Mouse (Mus musculus): ENCODE data around the gene Gm35134. TPM values are rescaled to one million over a fixed set of nuclear protein-coding genes. Genes with fewer than 3 reads are reported as not detected.

Gm35134 gene
- polyA plus RNA-seq (2014; fragmentation: Illumina TruSeq; extraction: RNeasy Lipid Tissue Mini Kit (QIAGEN cat#74804); ENCODE audit: low replicate concordance): not detected

GRCm38 (mm10) chrY:19112707-19113106, at the start of gene Gm35134:
TSS of gene Gm35134 (plus strand) at chrY:19113007.

